In the genomic region with DNA sequence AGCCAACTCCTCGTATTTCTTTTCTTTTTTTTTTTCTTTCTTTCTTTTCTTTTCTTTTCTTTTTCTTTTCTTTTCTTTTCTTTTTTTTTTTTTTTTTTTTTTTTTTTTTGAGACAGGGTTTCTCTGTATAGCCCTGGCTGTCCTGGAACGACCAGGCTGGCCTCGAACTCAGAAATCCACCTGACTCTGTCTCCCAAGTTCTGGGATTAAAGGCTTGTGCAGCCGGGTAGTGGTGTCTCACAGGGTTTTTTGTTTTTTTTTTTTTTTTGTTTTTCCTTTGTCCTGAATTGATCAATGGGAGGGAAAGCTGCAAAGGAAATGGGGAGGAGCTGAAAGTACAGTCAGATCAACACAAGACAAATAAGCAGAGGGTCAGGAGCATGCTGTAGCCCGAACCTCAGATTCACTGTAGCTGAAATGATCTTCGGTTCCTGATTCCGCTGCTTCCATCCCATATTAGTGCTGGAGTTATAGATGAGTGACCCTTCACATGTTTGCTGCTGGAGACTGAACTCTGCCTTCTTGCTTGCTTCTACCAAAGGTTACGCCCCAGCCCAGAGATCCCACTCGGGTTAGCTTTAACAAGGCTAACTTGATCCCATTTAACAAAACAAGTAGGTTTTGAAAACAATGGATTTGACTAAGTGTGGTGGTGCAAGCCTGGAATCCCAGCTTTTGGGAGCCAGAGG, we compare ENCODE assay signal across 1 mouse cellular context.
TF ChIP-seq lines count a peak whose summit lies in the region.

No protein-coding gene starts in this region.

TF ChIP-seq in CH12.LX, 34 proteins besides CTCF, POLR2A, EP300 and RAD21:
- TF ChIP-seq ZNF384 (IDR thresholded peaks at IDR 0.05; ENCODE audit: low read depth, low read length), result 0 out of 2 replicates have a peak, but pooled peaks have one; percentile 4
- no peak for TF ChIP-seq BHLHE40 (IDR thresholded peaks at IDR 0.05; ENCODE audit: low read depth, low read length)
- no peak for TF ChIP-seq ZKSCAN1 (IDR thresholded peaks at IDR 0.05; ENCODE audit: borderline replicate concordance, low read depth, low read length)
- no peak for TF ChIP-seq TCF12 (IDR thresholded peaks at IDR 0.05; ENCODE audit: low read depth, low read length)
- TF ChIP-seq ETS1 (conservative IDR thresholded peaks at IDR 0.05; ENCODE audit: low read depth, low read length), result no peak
TF ChIP-seq in CH12.LX: peak in this region for 1.
